Mouse (Mus musculus) hindbrain, embryonic 10.5 days (tissue): ENCODE measurements around the gene Fam124a. TPM values are rescaled to one million over a fixed set of nuclear protein-coding genes. Genes with fewer than 3 reads are reported as not detected.

Source experiments
- DNase-seq: peaks from one replicate; pipeline ENCODE4 v3.0.0-alpha.2; 2017; ENCODE audit warnings: low spot score
- H3K27ac ChIP-seq: fragments of 300-500 bp; sonication (generic); 2 replicates; pipeline ENCODE4 v1.5.1; 2016; ENCODE audit warnings: mild to moderate bottlenecking, moderate library complexity
- H3K27me3 ChIP-seq: fragments of 300-500 bp; sonication (generic); 2 replicates; pipeline ENCODE4 v1.6.1; 2016; ENCODE audit warnings: mild to moderate bottlenecking; ENCODE audit not compliant: poor library complexity, insufficient read depth, severe bottlenecking
- H3K36me3 ChIP-seq: fragments of 300-500 bp; sonication (generic); 2 replicates; pipeline ENCODE4 v1.6.1; 2016; ENCODE audit warnings: mild to moderate bottlenecking, moderate library complexity
- H3K4me1 ChIP-seq: fragments of 300-500 bp; sonication (generic); replicated peaks from 2 replicates; pipeline ENCODE4 v1.6.1; 2016; ENCODE audit warnings: mild to moderate bottlenecking
- H3K4me3 ChIP-seq: fragments of 300-500 bp; sonication (generic); 2 replicates; pipeline ENCODE4 v1.5.1; 2016; ENCODE audit warnings: mild to moderate bottlenecking, moderate library complexity
- H3K9me3 ChIP-seq: fragments of 300-500 bp; sonication (generic); 2 replicates; pipeline ENCODE4 v1.6.1; 2016; ENCODE audit warnings: mild to moderate bottlenecking, moderate library complexity
- WGBS: fragments of 180-500 bp; shearing (Covaris S2); methylation state at CpG from one replicate; pipeline ENCODE4 v1.1.7; 2016; 5-methylcytosine and 5-hydroxymethylcytosine counted together
- polyA plus RNA-seq: library from polyadenylated mRNA; unstranded; fragments of >200 nt; fragmentation: Nextera tagmentation; extraction: Ambion mirVana; gene quantifications from 2 replicates; pipeline ENCODE4 v1.2.1, GENCODE M21; 2016

Gene Fam124a
- 2.4 and 5.8 TPM in 2 replicates for polyA plus RNA-seq

DNA sequence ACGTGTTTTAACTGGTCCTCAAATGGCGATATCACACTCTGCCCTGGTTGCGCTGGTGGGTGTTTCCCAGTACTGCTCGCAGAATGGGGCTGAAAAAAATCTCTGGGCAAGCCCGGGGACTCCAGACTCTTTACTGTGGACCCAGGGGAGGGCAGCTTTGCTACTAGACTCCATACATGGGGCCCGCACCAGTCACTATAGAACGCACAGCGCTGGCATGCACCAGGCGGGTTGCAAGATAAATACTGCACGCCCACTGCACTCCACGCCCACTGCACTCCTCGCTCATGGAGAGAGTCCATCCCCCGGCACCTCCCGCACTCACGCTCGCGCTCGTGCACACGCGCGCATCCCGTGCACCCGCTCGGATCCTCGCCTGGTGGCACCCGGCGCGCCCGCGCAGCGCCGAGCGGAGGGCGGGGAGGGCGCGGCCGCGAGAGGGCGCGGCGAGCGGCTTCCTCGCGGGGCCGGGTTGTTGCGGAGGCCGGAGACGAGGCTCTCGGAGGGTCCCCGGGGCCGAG lies at the start of gene Fam124a:
TSS of gene Fam124a (plus strand) at position 429 of the 521 bp plus-strand sequence.
- H3K36me3 ChIP-seq: no peaks in the 10 kb centered on the region
- peaks cover 27% of the 10 kb centered on the region for H3K4me1 ChIP-seq
- no peaks in the 10 kb centered on the region for H3K9me3 ChIP-seq
- DNase-seq: peak; percentile 75
- peak within 1 kb of the TSS; percentile 73 for H3K4me3 ChIP-seq
- WGBS: under 1% methylated on average over 51 of the region's 51 CpGs
- peak within 1 kb of the TSS; percentile 87 for H3K27ac ChIP-seq
- peaks cover 51% of the 10 kb centered on the region for H3K27me3 ChIP-seq

DNA sequence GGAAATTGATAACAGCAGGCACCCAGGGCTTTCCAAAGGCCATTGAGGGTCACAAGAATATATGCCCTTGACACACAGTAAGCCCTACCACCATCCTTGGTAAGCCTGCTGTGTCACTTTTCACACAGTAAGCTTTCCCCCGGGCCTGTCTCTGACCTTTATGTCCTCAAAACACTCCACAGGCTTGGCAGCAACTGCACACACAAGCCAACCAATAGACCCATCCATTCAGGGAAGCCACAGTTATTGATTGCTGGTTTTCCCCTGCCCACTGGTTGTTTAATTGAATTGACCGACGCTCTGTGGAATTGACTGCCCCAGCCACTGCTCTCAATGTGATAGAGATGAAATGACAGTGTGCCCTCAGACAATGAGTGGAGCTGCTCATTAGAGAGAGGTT lies 49.3 kb upstream of the Fam124a start:
- H3K4me3 ChIP-seq: no peak overlapping the region
- 82% methylated on average over 3 of the region's 3 CpGs for WGBS
- no peaks in the 10 kb centered on the region for H3K4me1 ChIP-seq

DNA sequence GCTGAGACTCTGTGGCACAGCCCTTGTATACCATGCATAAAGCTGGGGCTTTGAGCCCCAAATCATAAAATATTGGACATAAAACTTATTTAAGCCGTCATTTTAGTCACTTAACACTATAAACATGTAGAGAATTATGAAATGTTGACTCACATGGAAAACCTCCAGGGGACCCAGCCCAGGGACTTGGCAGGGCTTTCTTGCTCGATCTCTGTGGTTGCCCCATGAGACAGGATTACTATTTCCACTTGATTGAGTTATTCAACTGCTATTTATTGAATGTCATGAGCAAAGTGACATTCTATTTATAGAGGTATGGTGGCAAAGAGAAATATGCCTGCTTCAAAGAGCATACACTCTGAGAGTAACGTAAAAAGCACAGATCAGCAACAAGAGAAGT lies 46.2 kb upstream of the Fam124a start:
- WGBS: 82% methylated on average over 3 of the region's 3 CpGs
- no peak for DNase-seq
- Histone ChIP-seq H3K9me3 (no peaks in the 10 kb centered on the region), H3K27ac (no peak overlapping the region), H3K4me1 (peaks cover 17% of the 10 kb centered on the region), H3K27me3 (no peaks in the 10 kb centered on the region), H3K36me3 (no peaks in the 10 kb centered on the region), H3K4me3 (no peak overlapping the region)

More for the DNA sequence above, 49.3 kb upstream of the Fam124a start:
- no peak overlapping the region for H3K27ac ChIP-seq
- no peaks in the 10 kb centered on the region for H3K27me3 ChIP-seq
- no peak for DNase-seq
- no peaks in the 10 kb centered on the region for H3K9me3 ChIP-seq
- no peaks in the 10 kb centered on the region for H3K36me3 ChIP-seq

DNA sequence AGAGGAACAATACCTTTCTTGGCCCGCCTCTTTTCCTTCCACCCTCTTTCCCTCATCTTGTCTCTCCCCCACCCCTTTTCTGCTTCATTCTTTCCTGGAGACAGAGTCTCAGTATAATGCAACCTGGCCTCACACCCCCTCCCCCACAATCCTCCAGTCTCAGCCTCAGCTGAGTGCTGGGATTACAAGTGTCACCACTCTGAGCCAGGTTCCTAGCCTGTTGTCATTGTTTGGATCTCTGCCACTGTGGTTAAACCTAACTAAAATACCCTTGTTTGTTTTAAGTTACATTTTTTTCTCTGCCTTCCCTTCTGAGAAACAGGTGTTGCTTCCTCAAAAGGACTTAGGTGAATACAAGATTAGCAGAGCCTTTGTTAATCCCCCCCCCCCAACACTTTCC lies 42.7 kb upstream of the Fam124a start:
- WGBS: 60% methylated on average over 1 of the region's 1 CpGs
- Histone ChIP-seq H3K36me3 (no peaks in the 10 kb centered on the region), H3K9me3 (no peaks in the 10 kb centered on the region), H3K4me1 (peaks cover 17% of the 10 kb centered on the region), H3K27ac (no peak overlapping the region), H3K27me3 (no peaks in the 10 kb centered on the region), H3K4me3 (no peak overlapping the region)
- DNase-seq: no peak

DNA sequence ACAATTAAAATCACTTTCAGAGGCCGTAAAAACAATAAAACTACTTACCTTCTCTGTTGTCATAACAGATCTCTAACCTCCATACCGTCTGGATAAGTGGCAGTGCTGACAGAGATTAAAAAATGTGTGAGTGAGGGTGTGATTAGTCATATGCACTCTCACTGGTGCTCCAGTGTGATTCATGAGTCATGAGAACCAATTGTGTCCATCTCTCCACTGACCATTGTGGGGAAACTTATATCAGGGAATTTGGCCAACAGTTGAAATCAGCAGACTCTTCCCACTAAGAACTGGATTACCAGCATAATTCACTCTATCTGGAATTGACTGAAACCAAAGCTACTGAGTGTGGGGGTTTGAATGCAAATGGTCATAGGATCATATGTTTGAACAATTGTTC lies 24.6 kb upstream of the Fam124a start:
- H3K27me3 ChIP-seq: no peaks in the 10 kb centered on the region
- H3K4me1 ChIP-seq: 0 out of 2 replicates have a peak, but pooled peaks cover under 1% of the 10 kb centered on the region
- no peak for DNase-seq
- no peak overlapping the region for H3K4me3 ChIP-seq
- no peaks in the 10 kb centered on the region for H3K36me3 ChIP-seq
- no peaks in the 10 kb centered on the region for H3K9me3 ChIP-seq
- WGBS: 71% methylated on average over 2 of the region's 2 CpGs
- no peak overlapping the region for H3K27ac ChIP-seq

DNA sequence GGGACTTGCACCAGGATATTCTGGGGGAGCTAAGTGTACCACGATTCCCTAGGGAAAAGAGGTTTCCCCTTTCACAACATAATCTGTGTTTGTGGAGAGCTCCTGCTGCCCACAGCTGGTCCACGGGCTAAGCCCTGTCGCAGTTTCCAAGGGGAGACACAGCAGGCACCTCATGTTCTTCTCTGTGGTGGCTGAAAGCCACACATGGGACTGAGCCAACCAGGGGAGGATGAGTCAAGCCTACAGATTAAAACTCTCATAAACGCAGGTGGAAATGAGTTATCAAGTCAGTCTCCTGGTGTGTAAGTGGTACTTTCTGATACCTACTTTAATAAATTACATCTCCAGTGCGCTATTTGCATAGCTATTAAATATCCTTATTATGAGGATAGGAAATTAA lies 19.4 kb upstream of the Fam124a start:
- no peaks in the 10 kb centered on the region for H3K36me3 ChIP-seq
- H3K27me3 ChIP-seq: no peaks in the 10 kb centered on the region
- 0 out of 2 replicates have a peak, but pooled peaks cover 3% of the 10 kb centered on the region for H3K4me1 ChIP-seq
- WGBS: 59% methylated on average over 5 of the region's 5 CpGs
- H3K4me3 ChIP-seq: no peak overlapping the region
- no peaks in the 10 kb centered on the region for H3K9me3 ChIP-seq
- no peak overlapping the region for H3K27ac ChIP-seq
- DNase-seq: no peak

DNA sequence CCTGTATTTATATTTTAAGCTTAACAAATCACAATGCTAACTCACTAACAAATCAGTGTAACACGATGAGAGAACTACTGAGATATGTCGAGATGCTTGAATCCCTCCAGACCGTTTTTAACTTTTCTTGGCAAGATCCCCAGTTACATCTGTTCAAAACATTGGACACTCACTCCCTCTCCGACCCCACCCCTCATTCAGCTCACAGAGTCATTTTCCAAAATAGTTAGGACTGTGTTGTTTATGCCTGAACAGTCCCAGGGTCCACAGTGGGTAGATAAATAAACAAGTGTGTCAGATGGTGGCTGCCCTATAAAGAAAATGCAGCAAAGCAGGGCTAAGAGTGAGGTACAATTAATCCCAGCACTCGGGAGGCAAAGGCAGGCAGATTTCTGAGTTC lies 18.5 kb upstream of the Fam124a start:
- no peaks in the 10 kb centered on the region for H3K36me3 ChIP-seq
- no peak overlapping the region for H3K4me3 ChIP-seq
- H3K27ac ChIP-seq: no peak overlapping the region
- 0 out of 2 replicates have a peak, but pooled peaks cover 3% of the 10 kb centered on the region for H3K4me1 ChIP-seq
- 78% methylated on average over 5 of the region's 5 CpGs for WGBS
- no peaks in the 10 kb centered on the region for H3K27me3 ChIP-seq
- no peaks in the 10 kb centered on the region for H3K9me3 ChIP-seq
- no peak for DNase-seq

DNA sequence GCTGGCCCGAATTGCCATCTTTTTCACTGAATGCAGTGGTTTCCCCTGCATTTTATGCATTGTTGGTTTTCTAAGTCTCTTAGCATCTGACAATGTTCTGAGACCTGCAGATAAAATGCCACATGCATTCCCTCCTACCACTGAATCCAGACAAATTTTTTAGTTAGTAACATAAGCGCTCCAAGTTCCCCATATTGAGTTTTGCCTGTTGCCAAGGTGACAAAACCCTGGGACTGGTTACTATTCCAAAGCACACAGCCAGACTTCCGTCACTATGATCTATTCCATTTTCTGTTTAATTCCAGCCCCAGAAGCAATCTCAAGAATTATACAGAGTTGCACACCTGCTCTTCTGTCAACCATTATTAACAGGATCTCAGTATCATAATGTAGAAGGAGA lies 15.7 kb upstream of the Fam124a start:
- H3K4me3 ChIP-seq: no peak overlapping the region
- 84% methylated on average over 3 of the region's 3 CpGs for WGBS
- no peak overlapping the region for H3K27ac ChIP-seq
- H3K27me3 ChIP-seq: no peaks in the 10 kb centered on the region
- no peaks in the 10 kb centered on the region for H3K36me3 ChIP-seq
- no peaks in the 10 kb centered on the region for H3K9me3 ChIP-seq
- 0 out of 2 replicates have a peak, but pooled peaks cover 3% of the 10 kb centered on the region for H3K4me1 ChIP-seq
- no peak for DNase-seq

DNA sequence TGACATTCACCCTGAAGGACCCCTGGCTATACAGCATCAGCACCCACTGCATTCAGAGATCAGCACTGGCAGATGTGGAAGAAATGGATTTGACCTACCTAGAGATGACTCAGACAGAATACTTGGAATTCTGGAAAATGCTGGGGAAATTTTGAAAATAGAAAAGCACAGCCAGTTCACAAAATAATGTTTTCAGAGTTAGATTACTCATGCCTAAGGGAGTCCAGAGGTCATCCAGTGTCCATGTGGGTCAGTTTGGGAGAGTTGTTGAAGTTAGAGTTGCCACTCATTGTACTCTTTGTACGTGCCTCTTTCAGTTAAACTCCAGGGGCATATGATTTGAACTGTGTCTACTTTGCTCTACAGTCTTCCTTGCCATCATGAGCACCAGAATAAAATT lies 13.8 kb upstream of the Fam124a start:
- no peaks in the 10 kb centered on the region for H3K9me3 ChIP-seq
- no peak overlapping the region for H3K27ac ChIP-seq
- H3K27me3 ChIP-seq: no peaks in the 10 kb centered on the region
- no peaks in the 10 kb centered on the region for H3K4me1 ChIP-seq
- no peak for DNase-seq
- WGBS: 80% methylated on average over 1 of the region's 1 CpGs
- no peaks in the 10 kb centered on the region for H3K36me3 ChIP-seq
- H3K4me3 ChIP-seq: no peak overlapping the region

DNA sequence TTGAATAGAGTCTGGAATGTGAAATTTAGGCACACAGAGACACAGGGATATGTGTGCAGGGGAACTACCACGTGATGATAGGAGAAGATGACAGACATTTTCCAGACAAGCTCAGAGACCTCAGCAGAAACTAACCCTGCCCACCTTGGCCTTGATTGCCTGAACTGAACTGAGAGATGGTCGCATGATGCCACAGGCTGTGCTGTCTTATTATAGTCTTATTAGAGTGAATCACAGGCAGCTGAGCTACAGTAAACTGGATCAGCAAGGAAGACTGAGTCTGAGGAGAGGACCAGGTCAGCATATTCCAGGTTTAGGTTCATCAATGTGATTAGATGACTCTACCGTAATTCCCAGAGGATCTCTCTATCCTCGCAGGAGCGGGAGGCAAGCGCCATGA lies 9.2 kb upstream of the Fam124a start:
- no peaks in the 10 kb centered on the region; the same call in 1 of the 2 replicates for H3K27me3 ChIP-seq
- H3K4me3 ChIP-seq: no peak overlapping the region
- peaks cover 14% of the 10 kb centered on the region for H3K4me1 ChIP-seq
- H3K36me3 ChIP-seq: no peaks in the 10 kb centered on the region
- no peaks in the 10 kb centered on the region for H3K9me3 ChIP-seq
- DNase-seq: no peak
- 88% methylated on average over 6 of the region's 6 CpGs for WGBS
- H3K27ac ChIP-seq: no peak overlapping the region

DNA sequence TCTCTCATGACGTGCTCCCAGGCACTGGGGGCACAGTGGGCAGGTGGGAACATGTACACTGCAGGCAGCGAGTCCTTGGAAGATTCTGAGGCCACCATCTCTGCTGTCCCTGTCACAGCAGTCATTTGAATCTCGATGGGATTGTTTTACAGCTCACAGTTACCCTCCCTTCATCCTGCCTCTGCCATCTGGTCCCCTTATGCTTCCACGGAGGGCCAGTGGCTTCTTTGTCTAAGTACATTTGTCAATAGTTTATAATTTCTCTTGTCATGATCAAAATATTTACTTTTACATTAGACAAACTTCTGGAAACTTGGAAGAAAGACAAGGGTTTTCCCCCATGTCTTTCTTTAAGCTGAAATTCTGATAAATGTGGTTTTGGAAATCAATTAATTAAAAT lies 8.8 kb upstream of the Fam124a start:
- no peak for DNase-seq
- WGBS: 53% methylated on average over 4 of the region's 4 CpGs
- Histone ChIP-seq H3K27ac (no peak overlapping the region), H3K9me3 (no peaks in the 10 kb centered on the region), H3K36me3 (no peaks in the 10 kb centered on the region), H3K4me3 (no peak overlapping the region), H3K4me1 (peaks cover 14% of the 10 kb centered on the region), H3K27me3 (no peaks in the 10 kb centered on the region; the same call in 1 of the 2 replicates)

DNA sequence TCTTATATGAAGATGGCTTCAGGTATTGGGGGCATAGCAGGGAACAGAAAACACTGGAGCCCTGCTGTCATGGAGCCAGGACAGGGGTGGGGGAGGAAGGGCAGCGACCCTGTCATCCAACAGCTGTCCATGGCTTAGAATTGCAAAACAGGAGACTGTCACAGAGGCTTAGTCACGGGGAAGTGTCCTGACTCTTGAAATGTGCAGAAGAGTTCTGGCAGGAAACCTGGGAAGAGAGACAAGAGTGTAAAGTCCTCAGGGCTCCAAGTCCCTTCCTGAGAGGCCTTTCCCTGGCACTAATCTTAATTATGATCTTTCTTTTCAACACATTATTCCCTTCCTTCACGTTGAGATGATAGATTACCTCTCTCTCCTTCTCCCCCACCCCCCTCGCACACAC lies 5.4 kb upstream of the Fam124a start:
- no peak for DNase-seq
- no peaks in the 10 kb centered on the region for H3K36me3 ChIP-seq
- no peak overlapping the region for H3K27ac ChIP-seq
- H3K9me3 ChIP-seq: no peaks in the 10 kb centered on the region
- peaks cover 19% of the 10 kb centered on the region for H3K4me1 ChIP-seq
- H3K27me3 ChIP-seq: peaks cover 23% of the 10 kb centered on the region
- WGBS: 39% methylated on average over 4 of the region's 4 CpGs
- H3K4me3 ChIP-seq: no peak overlapping the region

DNA sequence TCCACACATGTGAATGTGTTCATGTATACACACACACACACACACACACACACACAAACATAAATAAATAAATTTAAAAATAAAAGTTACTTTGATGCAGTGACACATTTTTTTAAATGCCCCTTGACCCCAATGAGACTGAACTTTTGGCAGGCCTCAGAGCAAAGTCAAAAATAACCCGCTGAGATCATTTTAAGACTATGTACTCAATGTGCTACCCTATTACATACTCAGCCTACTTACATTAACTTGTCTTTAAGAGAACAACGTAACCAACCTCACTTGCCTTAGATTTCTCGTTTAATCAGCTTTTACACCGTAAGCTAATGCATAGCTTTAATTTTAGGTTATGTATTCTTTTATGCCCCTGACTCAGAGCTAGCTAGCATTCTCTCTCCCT lies 2.8 kb upstream of the Fam124a start:
- H3K4me1 ChIP-seq: peaks cover 37% of the 10 kb centered on the region
- H3K9me3 ChIP-seq: no peaks in the 10 kb centered on the region
- no peak overlapping the region for H3K27ac ChIP-seq
- H3K36me3 ChIP-seq: no peaks in the 10 kb centered on the region
- WGBS: 91% methylated on average over 4 of the region's 4 CpGs
- H3K27me3 ChIP-seq: peaks cover 45% of the 10 kb centered on the region
- no peak overlapping the region for H3K4me3 ChIP-seq
- no peak for DNase-seq

DNA sequence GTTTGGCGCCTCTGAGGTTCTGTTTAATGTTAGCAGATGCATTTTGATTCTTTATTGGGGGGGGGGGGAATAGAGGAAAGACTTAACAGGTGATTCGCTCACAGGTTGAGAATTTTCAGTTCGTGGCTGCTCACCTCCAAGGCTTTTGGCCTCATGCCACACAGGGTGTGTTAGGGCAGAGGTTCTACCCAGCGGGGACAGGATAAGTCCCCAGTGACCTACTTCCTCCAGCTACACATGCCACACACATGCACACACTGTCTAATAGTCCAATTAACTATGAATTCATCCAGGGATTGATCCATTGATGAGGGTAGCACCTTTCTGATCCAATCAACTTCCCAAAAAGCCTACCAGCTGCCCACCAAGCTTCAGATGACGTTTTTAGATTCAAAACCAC lies 1.8 kb upstream of the Fam124a start:
- Histone ChIP-seq H3K4me3 (no peak overlapping the region), H3K9me3 (no peaks in the 10 kb centered on the region), H3K36me3 (no peaks in the 10 kb centered on the region), H3K27me3 (peaks cover 51% of the 10 kb centered on the region), H3K4me1 (peaks cover 37% of the 10 kb centered on the region), H3K27ac (no peak overlapping the region)
- WGBS: 90% methylated on average over 5 of the region's 5 CpGs
- DNase-seq: no peak
